Mouse (Mus musculus) stomach, embryonic 14.5 days (tissue): ENCODE data around the gene Anapc16. TPM values are rescaled to one million over a fixed set of nuclear protein-coding genes. Genes with fewer than 3 reads are reported as not detected.

ENCODE experiments used
- polyA plus RNA-seq: library from polyadenylated mRNA; unstranded; fragments of >200 nt; fragmentation: Nextera tagmentation; extraction: Ambion mirVana; gene quantifications from 2 replicates; pipeline ENCODE4 v1.2.1, GENCODE M21; 2014

Gene Anapc16
- polyA plus RNA-seq, 1 experiment from 2014 or later = 118 TPM

Other genes with a start within 250 kb of the Anapc16 start
- gene Dnajb12, start 123.6 kb downstream of the Anapc16 start, polyA plus RNA-seq = 26.5 and 29.8 TPM in 2 replicates
- 2.5 and 3.0 TPM in 2 replicates for gene Ddit4, start 51.3 kb downstream of the Anapc16 start, polyA plus RNA-seq
- 44.0 and 46.6 TPM in 2 replicates for gene Ascc1, start 330 bp downstream of the Anapc16 start, polyA plus RNA-seq
- gene Spock2, start 103.1 kb upstream of the Anapc16 start, polyA plus RNA-seq = 3.8 and 5.7 TPM in 2 replicates
- 2.4 and 2.8 TPM in 2 replicates for gene Chst3, start 216.1 kb upstream of the Anapc16 start, polyA plus RNA-seq